Mouse (Mus musculus): ENCODE measurements at regions not wholly inside any gene's neighbourhood (a gene's known extent, or its start where the extent isn't known, plus 50 kb on each side); places are given as distances from the start of the nearest gene placed in this dataset.

DNA sequence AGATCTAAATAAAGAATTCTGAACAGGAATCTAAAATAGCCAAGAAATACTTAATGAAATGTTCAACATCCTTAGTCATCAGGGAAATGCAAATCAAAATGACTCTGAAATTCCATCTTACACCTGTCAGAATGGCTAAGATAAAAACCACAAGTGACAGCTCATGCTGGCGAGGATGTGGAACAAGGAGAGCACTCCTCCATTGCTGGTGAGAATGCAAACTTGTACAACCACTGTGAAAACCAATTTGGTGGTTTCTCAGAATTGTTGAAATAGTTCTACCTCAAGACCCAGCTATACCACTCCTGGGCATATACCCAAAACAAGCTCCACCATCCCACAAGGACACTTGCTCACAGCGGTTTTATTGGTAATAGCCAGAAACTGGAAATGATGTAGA lies 211.1 kb upstream of the Spag17 start:
- TF ChIP-seq CTCF (IDR thresholded peaks at IDR 0.05; ENCODE audit: borderline replicate concordance, extremely low read depth, insufficient read depth, insufficient read length) (no peak), POLR2A (IDR thresholded peaks at IDR 0.05; ENCODE audit: borderline replicate concordance, extremely low read depth, insufficient read depth, insufficient read length, poor library complexity, severe bottlenecking) (no peak)

Data from brain, embryonic 14.5 days (tissue).